In the genomic region with DNA sequence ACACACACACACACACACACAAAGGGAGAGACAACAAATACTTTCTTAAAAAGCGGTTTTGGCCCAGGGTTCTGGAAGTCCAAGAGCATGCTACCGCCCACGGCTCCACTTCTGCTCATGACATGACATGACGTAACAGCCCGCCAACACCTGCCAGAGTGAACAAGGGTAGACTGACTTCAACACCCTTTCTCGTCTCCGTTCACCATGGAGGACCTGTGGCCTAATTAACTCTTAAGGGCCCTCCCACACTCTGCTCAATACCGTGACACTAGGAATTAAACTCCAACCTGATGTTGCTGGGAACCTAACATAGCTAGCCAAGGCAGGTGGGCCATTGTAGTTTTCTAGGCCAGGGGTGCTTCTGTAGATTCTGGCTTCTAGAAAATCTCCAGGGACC, we compare ENCODE assay signal across 19 mouse cellular contexts. TPM values are rescaled to one million over a fixed set of nuclear protein-coding genes. Genes with fewer than 3 reads are reported as not detected.
DNase-seq lines count a peak whose midpoint lies in the region; ATAC-seq and TF ChIP-seq lines count a peak whose summit lies in the region.
"Had no signal": no experiment of that assay in that cellular context is flagged by ENCODE, and none has a peak within 500 bp of the region (broad histone marks: within the 10 kb centered on the region; RNA-seq: fewer than 3 reads in every experiment).

No protein-coding gene starts in this region.

- no peak overlapping the region for H3K4me2 ChIP-seq in intestine, embryonic 14.5 days (ENCODE audit: low read length)
- H3K4me2 ChIP-seq in intestine, embryonic 16.5 days (ENCODE audit: low read depth, low read length), result no peak overlapping the region
- H3K4me2 ChIP-seq in lung, embryonic 14.5 days, result no peak overlapping the region
- 0 out of 2 replicates have a peak overlapping the region, but pooled peaks have one; percentile 20 for H3K4me2 ChIP-seq in kidney, embryonic 16.5 days (replicated peaks; ENCODE audit: low read depth, low read length)
- H3K4me2 ChIP-seq in stomach, postnatal 0 days (replicated peaks; ENCODE audit: low read depth), result no peak overlapping the region
- H3K4me2 ChIP-seq: embryonic facial prominence, embryonic 12.5 days; hindbrain, embryonic 15.5 days; limb, embryonic 13.5 days; liver, embryonic 13.5 days had no signal

- no peak overlapping the region for H3K4me3 ChIP-seq in intestine, embryonic 14.5 days (ENCODE audit: low read depth, low read length)
- no peak overlapping the region for H3K4me3 ChIP-seq in intestine, embryonic 16.5 days (ENCODE audit: low read length)
- H3K4me3 ChIP-seq in lung, embryonic 14.5 days (ENCODE audit: low read depth, low read length), result no peak overlapping the region
- no peak overlapping the region for H3K4me3 ChIP-seq in lung, adult 2 months (replicated peaks; ENCODE audit: extremely low read depth, low read depth, low read length)
- no peak overlapping the region for H3K4me3 ChIP-seq in kidney, embryonic 16.5 days (ENCODE audit: low read length)
- H3K4me3 ChIP-seq in stomach, postnatal 0 days (ENCODE audit: low read depth, low read length), result no peak overlapping the region
- H3K4me3 ChIP-seq: embryonic facial prominence, embryonic 12.5 days; heart, embryonic 10.5 days; hindbrain, embryonic 15.5 days; limb, embryonic 13.5 days; liver, embryonic 13.5 days had no signal

- WGBS in intestine, embryonic 14.5 days, result 81% methylated on average over 8 of the region's 8 CpGs
- WGBS in intestine, embryonic 16.5 days, result 72% methylated on average over 8 of the region's 8 CpGs
- WGBS in lung, embryonic 14.5 days, result 64% methylated on average over 8 of the region's 8 CpGs
- WGBS in lung, adult 2 months, result 69% methylated on average over 8 of the region's 8 CpGs
- 46% methylated on average over 8 of the region's 8 CpGs for WGBS in kidney, embryonic 16.5 days
- 69% methylated on average over 8 of the region's 8 CpGs for WGBS in stomach, postnatal 0 days

- TF ChIP-seq CTCF in lung, embryonic 14.5 days (IDR thresholded peaks at IDR 0.05; ENCODE audit: low read depth), result no peak
- no peak for TF ChIP-seq CTCF in lung, adult 2 months (IDR thresholded peaks at IDR 0.05; ENCODE audit: insufficient read depth, low read length)
- no peak for TF ChIP-seq CTCF in stomach, postnatal 0 days (IDR thresholded peaks at IDR 0.05; ENCODE audit: low read depth)

- no peaks in the 10 kb centered on the region for H3K27me3 ChIP-seq in intestine, embryonic 14.5 days (replicated peaks; ENCODE audit: control insufficient read depth, insufficient read depth, low read length)
- H3K27me3 ChIP-seq in intestine, embryonic 16.5 days (replicated peaks; ENCODE audit: control insufficient read depth, insufficient read depth, low read length), result no peaks in the 10 kb centered on the region
- no peaks in the 10 kb centered on the region for H3K27me3 ChIP-seq in lung, embryonic 14.5 days (ENCODE audit: insufficient read depth, low read length)
- H3K27me3 ChIP-seq in kidney, embryonic 16.5 days (ENCODE audit: insufficient read depth, low read length), result no peaks in the 10 kb centered on the region
- H3K27me3 ChIP-seq in stomach, postnatal 0 days (ENCODE audit: control insufficient read depth, insufficient read depth, low read length), result no peaks in the 10 kb centered on the region
- H3K27me3 ChIP-seq: CH12.LX; embryonic facial prominence, embryonic 12.5 days; hindbrain, embryonic 15.5 days; Patski had no signal

- H3K36me3 ChIP-seq in intestine, embryonic 14.5 days (ENCODE audit: control insufficient read depth, insufficient read depth, low read length), result peaks cover 15% of the 10 kb centered on the region
- H3K36me3 ChIP-seq in intestine, embryonic 16.5 days (ENCODE audit: control insufficient read depth, insufficient read depth, low read length), result no peaks in the 10 kb centered on the region
- H3K36me3 ChIP-seq in lung, embryonic 14.5 days (ENCODE audit: insufficient read depth), result peaks cover 13% of the 10 kb centered on the region; the same call in 1 of the 2 replicates
- peaks cover 10% of the 10 kb centered on the region for H3K36me3 ChIP-seq in kidney, embryonic 16.5 days (ENCODE audit: insufficient read depth, low read length)
- no peaks in the 10 kb centered on the region for H3K36me3 ChIP-seq in stomach, postnatal 0 days (ENCODE audit: control insufficient read depth, insufficient read depth, low read length)

- no peak for TF ChIP-seq EP300 in stomach, postnatal 0 days (optimal IDR thresholded peaks at IDR 0.05)

- peak overlapping the region; percentile 38; the same call in 1 of the 2 replicates for H3K27ac ChIP-seq in intestine, embryonic 14.5 days (ENCODE audit: low read depth)
- H3K27ac ChIP-seq in intestine, embryonic 16.5 days (ENCODE audit: low read length), result no peak overlapping the region
- H3K27ac ChIP-seq in lung, embryonic 14.5 days (ENCODE audit: low read depth), result 0 out of 2 replicates have a peak overlapping the region, but pooled peaks have one; percentile 36
- peak overlapping the region; percentile 92 for H3K27ac ChIP-seq in kidney, embryonic 16.5 days (ENCODE audit: low read length)
- no peak overlapping the region for H3K27ac ChIP-seq in stomach, postnatal 0 days (replicated peaks)
- H3K27ac ChIP-seq: embryonic facial prominence, embryonic 12.5 days; heart, embryonic 10.5 days; hindbrain, embryonic 15.5 days; limb, embryonic 13.5 days; liver, embryonic 13.5 days had no signal

- H3K4me1 ChIP-seq in intestine, embryonic 14.5 days (replicated peaks; ENCODE audit: control insufficient read depth, insufficient read depth, low read length), result no peaks in the 10 kb centered on the region; the same call in 1 of the 2 replicates
- H3K4me1 ChIP-seq in intestine, embryonic 16.5 days (ENCODE audit: control insufficient read depth, insufficient read depth, low read length), result peaks cover 15% of the 10 kb centered on the region
- H3K4me1 ChIP-seq in lung, embryonic 14.5 days (ENCODE audit: insufficient read depth), result no peaks in the 10 kb centered on the region
- 0 out of 2 replicates have a peak, but pooled peaks cover 3% of the 10 kb centered on the region for H3K4me1 ChIP-seq in lung, adult 2 months (ENCODE audit: control insufficient read depth, insufficient read depth, low read length)
- peaks cover 44% of the 10 kb centered on the region for H3K4me1 ChIP-seq in kidney, embryonic 16.5 days (ENCODE audit: insufficient read depth, low read length)
- no peaks in the 10 kb centered on the region for H3K4me1 ChIP-seq in stomach, postnatal 0 days (replicated peaks; ENCODE audit: control insufficient read depth, insufficient read depth)
- H3K4me1 ChIP-seq: embryonic facial prominence, embryonic 12.5 days; hindbrain, embryonic 15.5 days; limb, embryonic 13.5 days had no signal

- H3K9me3 ChIP-seq in intestine, embryonic 14.5 days (ENCODE audit: control insufficient read depth, low read length), result no peaks in the 10 kb centered on the region
- no peaks in the 10 kb centered on the region for H3K9me3 ChIP-seq in intestine, embryonic 16.5 days (ENCODE audit: control insufficient read depth, low read length)
- no peaks in the 10 kb centered on the region for H3K9me3 ChIP-seq in lung, embryonic 14.5 days (ENCODE audit: low read depth, low read length)
- H3K9me3 ChIP-seq in kidney, embryonic 16.5 days (ENCODE audit: low read length), result no peaks in the 10 kb centered on the region
- H3K9me3 ChIP-seq in stomach, postnatal 0 days (ENCODE audit: control insufficient read depth, low read length), result no peaks in the 10 kb centered on the region
- H3K9me3 ChIP-seq: embryonic facial prominence, embryonic 12.5 days; G1E; heart, embryonic 10.5 days; hindbrain, embryonic 15.5 days; limb, embryonic 13.5 days; liver, embryonic 13.5 days had no signal

- H3K9ac ChIP-seq in intestine, embryonic 14.5 days (ENCODE audit: low read length), result no peak overlapping the region
- H3K9ac ChIP-seq in intestine, embryonic 16.5 days (ENCODE audit: low read depth, low read length), result no peak overlapping the region
- no peak overlapping the region for H3K9ac ChIP-seq in lung, embryonic 14.5 days
- H3K9ac ChIP-seq in kidney, embryonic 16.5 days (replicated peaks; ENCODE audit: low read length), result peak overlapping the region; percentile 49; the same call in 1 of the 2 replicates
- H3K9ac ChIP-seq in stomach, postnatal 0 days (ENCODE audit: low read length), result no peak overlapping the region
- H3K9ac ChIP-seq: embryonic facial prominence, embryonic 12.5 days; hindbrain, embryonic 15.5 days; limb, embryonic 13.5 days; liver, embryonic 13.5 days had no signal

- no peak for TF ChIP-seq POLR2A in lung, adult 2 months (IDR thresholded peaks at IDR 0.05; ENCODE audit: borderline replicate concordance, extremely low read depth, low read depth, low read length)

- ATAC-seq in intestine, embryonic 14.5 days (replicated peaks; ENCODE audit: low FRiP score, low TSS enrichment, low read depth), result no peak
- ATAC-seq in intestine, embryonic 16.5 days, result no peak
- ATAC-seq in lung, embryonic 14.5 days (ENCODE audit: insufficient read depth), result no peak
- peak; percentile 76 for ATAC-seq in kidney, embryonic 16.5 days (ENCODE audit: low FRiP score, low TSS enrichment)
- peak; percentile 11; the same call in 1 of the 2 replicates for ATAC-seq in stomach, postnatal 0 days (ENCODE audit: low FRiP score, low TSS enrichment)
- ATAC-seq: Patski had no signal

- no peak for DNase-seq in intestine, embryonic 14.5 days (ENCODE audit: low spot score)
- DNase-seq in lung, embryonic 14.5 days, result no peak
- DNase-seq in lung, adult 2 months, result no peak
- no peak for DNase-seq in stomach, postnatal 0 days (ENCODE audit: low spot score)
- DNase-seq in cerebellum, adult 11-12 months, result no peak
- DNase-seq: cerebellum, adult 2 months; cerebellum, postnatal 25 days; gastrocnemius, postnatal 36 days; liver, embryonic 13.5 days; midbrain, embryonic 14.5 days had no signal

RNA-seq across cellular contexts. Expression of a gene that starts 8.9 kb away (rescaled TPM):
- 16.5 and 19.6 TPM in 2 replicates for polyA plus RNA-seq in intestine, embryonic 14.5 days (2014; fragmentation: Nextera tagmentation; extraction: Ambion mirVana)
- 17.0 and 17.5 TPM in 2 replicates for polyA plus RNA-seq in intestine, embryonic 16.5 days (2015; fragmentation: Nextera tagmentation; extraction: Ambion mirVana)
- polyA plus RNA-seq in lung, embryonic 14.5 days (2014; fragmentation: Nextera tagmentation; extraction: Ambion mirVana), result 17.2 and 18.2 TPM in 2 replicates
- 31.4 and 38.3 TPM in 2 replicates for polyA plus RNA-seq in lung, adult 2 months (2012; rRNA removed)
- polyA plus RNA-seq in kidney, embryonic 16.5 days (2015; fragmentation: Nextera tagmentation; extraction: Ambion mirVana), result 22.9 and 25.9 TPM in 2 replicates
- 9.9 and 11.0 TPM in 2 replicates for polyA plus RNA-seq in stomach, postnatal 0 days (2015; fragmentation: Nextera tagmentation; extraction: Ambion mirVana)

RNA-seq across cellular contexts. Expression of a gene that starts 14.5 kb away (rescaled TPM):
- polyA plus RNA-seq in intestine, embryonic 14.5 days (2014; fragmentation: Nextera tagmentation; extraction: Ambion mirVana), result 28.7 and 30.3 TPM in 2 replicates
- polyA plus RNA-seq in intestine, embryonic 16.5 days (2015; fragmentation: Nextera tagmentation; extraction: Ambion mirVana), result 28.5 and 31.6 TPM in 2 replicates
- polyA plus RNA-seq in lung, embryonic 14.5 days (2014; fragmentation: Nextera tagmentation; extraction: Ambion mirVana), result 18.1 and 18.5 TPM in 2 replicates
- 19.7 and 25.5 TPM in 2 replicates for polyA plus RNA-seq in lung, adult 2 months (2012; rRNA removed)
- polyA plus RNA-seq in kidney, embryonic 16.5 days (2015; fragmentation: Nextera tagmentation; extraction: Ambion mirVana), result 39.5 and 39.7 TPM in 2 replicates
- 18.7 and 19.1 TPM in 2 replicates for polyA plus RNA-seq in stomach, postnatal 0 days (2015; fragmentation: Nextera tagmentation; extraction: Ambion mirVana)

RNA-seq across cellular contexts. Expression of a gene that starts 14.5 kb away (rescaled TPM):
- 0.24 and 0.28 TPM in 2 replicates for polyA plus RNA-seq in intestine, embryonic 14.5 days (2014; fragmentation: Nextera tagmentation; extraction: Ambion mirVana)
- 0.15 and 0.35 TPM in 2 replicates for polyA plus RNA-seq in intestine, embryonic 16.5 days (2015; fragmentation: Nextera tagmentation; extraction: Ambion mirVana)
- polyA plus RNA-seq in lung, embryonic 14.5 days (2014; fragmentation: Nextera tagmentation; extraction: Ambion mirVana), result 0.14 and 0.22 TPM in 2 replicates
- polyA plus RNA-seq in lung, adult 2 months (2012; rRNA removed), result 0.97 and 1.1 TPM in 2 replicates
- polyA plus RNA-seq in kidney, embryonic 16.5 days (2015; fragmentation: Nextera tagmentation; extraction: Ambion mirVana), result 0.42 and 0.64 TPM in 2 replicates
- 0.05 and 0.08 TPM in 2 replicates for polyA plus RNA-seq in stomach, postnatal 0 days (2015; fragmentation: Nextera tagmentation; extraction: Ambion mirVana)

RNA-seq across cellular contexts. Expression of a gene that starts 20.3 kb away (rescaled TPM):
- polyA plus RNA-seq in intestine, embryonic 14.5 days (2014; fragmentation: Nextera tagmentation; extraction: Ambion mirVana), result 24.9 and 26.3 TPM in 2 replicates
- polyA plus RNA-seq in intestine, embryonic 16.5 days (2015; fragmentation: Nextera tagmentation; extraction: Ambion mirVana), result 34.7 and 40.9 TPM in 2 replicates
- polyA plus RNA-seq in lung, embryonic 14.5 days (2014; fragmentation: Nextera tagmentation; extraction: Ambion mirVana), result 9.0 and 9.5 TPM in 2 replicates
- polyA plus RNA-seq in lung, adult 2 months (2012; rRNA removed), result 0.62 and 2.4 TPM in 2 replicates
- 93.4 and 93.5 TPM in 2 replicates for polyA plus RNA-seq in kidney, embryonic 16.5 days (2015; fragmentation: Nextera tagmentation; extraction: Ambion mirVana)
- polyA plus RNA-seq in stomach, postnatal 0 days (2015; fragmentation: Nextera tagmentation; extraction: Ambion mirVana), result 7.5 and 8.9 TPM in 2 replicates
- polyA plus RNA-seq: G1E had no signal

RNA-seq across cellular contexts. Expression of a gene that starts 30.3 kb away (rescaled TPM):
- polyA plus RNA-seq in intestine, embryonic 14.5 days (2014; fragmentation: Nextera tagmentation; extraction: Ambion mirVana), result 240 and 258 TPM in 2 replicates
- 131 and 138 TPM in 2 replicates for polyA plus RNA-seq in intestine, embryonic 16.5 days (2015; fragmentation: Nextera tagmentation; extraction: Ambion mirVana)
- polyA plus RNA-seq in lung, embryonic 14.5 days (2014; fragmentation: Nextera tagmentation; extraction: Ambion mirVana), result 273 and 293 TPM in 2 replicates
- polyA plus RNA-seq in lung, adult 2 months (2012; rRNA removed), result 190 and 269 TPM in 2 replicates
- 217 and 219 TPM in 2 replicates for polyA plus RNA-seq in kidney, embryonic 16.5 days (2015; fragmentation: Nextera tagmentation; extraction: Ambion mirVana)
- 136 and 140 TPM in 2 replicates for polyA plus RNA-seq in stomach, postnatal 0 days (2015; fragmentation: Nextera tagmentation; extraction: Ambion mirVana)

Comparison
In these comparisons a context has a peak if more than half of its experiments do, and no peak if none do; other contexts are left out.
1. H3K27ac ChIP-seq: peak in intestine, embryonic 14.5 days (single experiment), lung, embryonic 14.5 days (single experiment) and kidney, embryonic 16.5 days (single experiment); none in intestine, embryonic 16.5 days (single experiment) and stomach, postnatal 0 days (single experiment).
2. ATAC-seq: peak in kidney, embryonic 16.5 days (single experiment) and stomach, postnatal 0 days (single experiment); none in intestine, embryonic 14.5 days (single experiment), intestine, embryonic 16.5 days (single experiment) and lung, embryonic 14.5 days (single experiment).